Mouse (Mus musculus) adrenal gland, postnatal 4 days (tissue): ENCODE results near the gene Akap3. TPM values are rescaled to one million over a fixed set of nuclear protein-coding genes. Genes with fewer than 3 reads are reported as not detected.

ENCODE experiments used
- DNase-seq, 2 experiments: peaks; one replicate each; pipeline ENCODE4 v3.0.0; 2021 to 2022; ENCODE audit warnings: low spot score in 2 of 2, mixed read lengths in 2 of 2
- long read RNA-seq, 2 experiments: library from polyadenylated mRNA; stranded (forward); transcript quantifications; one replicate each; pipeline ENCODE4 v2.0.0; 2021
- total RNA-seq, 2 experiments: library from RNA; stranded (reverse); gene quantifications; 2 replicates each; pipeline ENCODE4 v1.2.3; 2021

Akap3 gene
- not detected for total RNA-seq
- long read RNA-seq, experiment 1 = 0 reads
- long read RNA-seq, experiment 2, partial matches to known transcripts = 0 of 1 reads
- long read RNA-seq, experiment 2, other reads (novel, unspliced or antisense) = 0 of 1 reads

DNA sequence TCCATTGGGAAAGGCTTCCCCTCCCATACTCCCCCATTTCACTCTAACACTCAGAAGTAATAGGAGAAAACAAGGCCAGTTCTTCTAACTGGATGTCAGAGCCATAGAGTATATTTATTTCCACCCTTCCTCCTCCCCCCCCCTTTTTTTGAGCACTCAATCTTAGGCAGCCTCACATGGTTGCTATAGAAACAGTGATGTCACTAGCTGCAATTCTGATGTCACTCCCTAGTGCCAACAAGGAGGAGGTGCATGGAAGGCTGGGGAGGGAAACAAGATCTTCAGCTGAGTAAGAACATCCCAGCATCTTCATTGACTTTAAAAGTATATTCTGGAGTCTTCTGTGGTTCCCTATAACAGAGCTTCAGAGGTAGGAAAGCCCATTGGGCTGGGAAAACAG lies at the start of gene Akap3:
Gene Akap3 (plus strand): TSS at position 218 of the 400 bp plus-strand sequence.
- DNase-seq = no peak

DNA sequence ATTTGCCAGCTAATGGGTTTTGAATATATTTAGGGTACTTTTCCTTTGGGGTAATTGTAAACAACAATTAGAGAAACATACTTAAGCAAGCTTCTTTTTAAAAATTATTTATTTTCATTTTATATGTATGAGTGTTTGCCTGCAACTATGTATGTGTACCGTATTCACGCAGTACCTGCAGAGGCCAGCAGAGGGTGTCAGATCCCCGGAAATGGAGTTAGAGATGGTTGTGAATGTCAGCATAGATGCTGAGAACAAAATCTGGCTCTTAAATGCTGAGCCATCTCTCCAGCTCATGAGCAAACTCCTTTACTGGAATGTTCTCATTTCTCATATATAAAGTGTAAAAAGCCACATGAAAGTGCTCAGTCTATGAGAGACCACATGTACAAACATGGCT lies 46.1 kb upstream of the Akap3 start:
- no peak for DNase-seq

DNA sequence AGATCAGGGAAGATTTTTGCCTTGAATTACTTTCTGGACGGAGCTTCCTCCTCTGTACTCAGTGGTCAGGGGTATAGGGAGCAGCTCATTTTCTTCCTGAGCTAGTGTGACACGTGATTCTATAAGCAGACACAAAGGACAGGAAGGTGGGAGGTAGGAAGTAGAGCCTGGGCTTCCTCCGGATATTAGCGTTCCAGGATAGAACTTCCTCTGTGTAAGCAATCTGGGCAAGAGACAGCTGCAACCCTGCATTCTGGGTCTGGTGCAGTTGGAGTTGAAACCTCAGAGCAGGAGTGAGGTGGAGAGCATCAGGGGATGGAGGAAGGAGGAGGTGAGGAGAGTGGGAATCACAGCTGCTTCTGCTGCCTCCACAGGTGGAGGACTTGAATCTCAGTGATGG lies 44.8 kb upstream of the Akap3 start:
- no peak for DNase-seq

DNA sequence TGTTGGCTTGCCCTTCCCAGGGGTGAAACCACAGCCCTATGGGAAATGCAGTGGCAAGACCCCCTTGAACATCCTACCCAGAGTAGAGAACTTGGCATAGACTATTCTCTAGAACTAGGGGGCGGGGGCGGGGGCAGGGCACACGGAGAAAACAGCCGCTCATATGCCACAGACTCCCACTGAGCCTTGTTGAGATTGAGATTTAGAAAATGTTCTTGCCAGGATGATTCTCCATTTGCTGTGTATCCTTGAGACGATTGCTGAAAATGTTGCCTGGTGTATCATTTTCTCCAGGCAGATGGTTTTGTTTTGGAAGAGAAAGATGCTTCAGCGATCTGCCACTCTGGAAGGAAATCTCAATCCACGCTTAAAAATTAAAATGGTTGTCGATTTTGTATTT lies 44.3 kb upstream of the Akap3 start:
- no peak for DNase-seq

DNA sequence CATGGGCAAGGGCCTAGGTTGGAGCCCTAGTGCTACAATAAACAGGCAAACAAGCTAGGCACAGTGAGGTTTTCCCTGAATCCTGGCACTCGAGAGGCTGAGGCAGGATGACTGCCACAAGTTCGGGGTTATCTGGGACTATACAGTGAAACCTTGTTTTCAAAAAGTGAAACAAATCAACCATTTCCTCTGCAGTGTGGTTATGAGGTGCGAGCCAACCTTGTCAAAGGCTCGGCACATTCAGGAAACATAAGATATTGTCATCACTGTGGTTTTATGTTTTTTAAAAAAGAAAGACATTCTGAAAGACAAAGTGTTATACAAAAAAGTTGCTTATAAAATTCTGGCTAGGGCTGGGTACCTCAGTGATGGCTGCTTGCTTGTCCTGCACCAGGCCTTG lies 41.4 kb upstream of the Akap3 start:
- DNase-seq = no peak

DNA sequence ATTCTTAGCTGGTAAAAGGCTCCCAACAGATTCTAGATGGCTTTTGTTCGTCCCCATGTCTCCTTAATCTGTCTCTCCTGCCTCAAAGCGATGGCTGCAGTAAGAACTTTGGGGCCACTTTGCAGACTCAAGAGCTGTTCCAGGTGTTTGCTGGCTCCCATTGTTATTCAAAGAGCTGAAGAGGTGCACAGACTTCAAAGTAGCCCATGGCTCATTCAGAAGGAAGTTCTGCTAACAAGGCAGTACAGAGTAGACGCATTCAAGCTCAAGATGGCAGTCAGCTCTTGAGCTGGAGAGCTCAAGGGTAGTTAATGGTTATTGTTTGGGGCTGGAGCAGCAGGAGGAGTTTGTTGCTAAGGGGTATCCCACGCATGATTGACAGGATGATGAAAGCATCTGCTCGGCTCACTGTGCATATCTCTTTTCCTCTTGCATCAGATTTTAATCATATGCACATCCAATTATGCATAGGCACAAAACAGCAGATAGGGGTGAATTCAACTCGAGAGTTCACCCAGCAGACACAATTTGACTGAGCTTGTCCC lies 37.6 kb upstream of the Akap3 start:
- no peak for DNase-seq

DNA sequence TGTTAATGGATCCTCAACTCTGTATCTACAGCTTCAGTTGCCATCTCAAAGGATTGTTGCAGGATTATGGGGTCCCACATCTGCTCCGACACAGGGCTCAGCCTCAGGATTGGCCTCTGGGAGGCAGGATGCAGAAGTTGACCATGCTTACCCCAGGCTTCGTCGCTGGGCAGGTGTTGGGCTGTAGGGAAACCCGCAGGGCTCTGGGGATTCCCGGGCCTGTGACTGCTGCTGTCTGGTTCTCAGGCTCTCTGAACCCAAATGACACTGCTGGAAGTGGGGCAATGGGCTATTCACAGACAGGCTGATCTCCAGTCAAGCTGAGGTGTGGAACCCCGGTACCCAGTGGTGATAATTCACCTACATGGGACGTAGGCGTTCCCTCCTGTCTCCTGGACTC lies 36.6 kb upstream of the Akap3 start:
- no peak for DNase-seq

DNA sequence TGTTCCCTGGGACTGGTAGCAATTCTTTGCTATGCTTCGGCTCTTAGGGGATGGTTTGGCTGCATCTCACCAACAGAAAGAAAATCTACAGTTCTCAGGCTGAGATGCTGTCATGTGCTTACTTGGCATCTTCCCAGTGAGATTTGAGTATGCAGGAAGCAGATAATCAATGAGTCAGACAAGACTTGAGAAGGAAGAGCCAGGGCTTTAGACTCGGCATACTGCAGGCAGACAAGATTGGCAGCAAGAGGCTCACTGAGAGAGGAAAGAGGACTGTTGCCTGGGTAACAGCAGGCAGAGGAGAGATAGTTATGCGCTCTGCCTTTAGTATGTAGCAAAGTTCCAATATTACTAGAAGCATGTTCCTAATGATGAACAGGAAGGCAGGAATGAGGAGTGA lies 29.8 kb upstream of the Akap3 start:
- DNase-seq = no peak

DNA sequence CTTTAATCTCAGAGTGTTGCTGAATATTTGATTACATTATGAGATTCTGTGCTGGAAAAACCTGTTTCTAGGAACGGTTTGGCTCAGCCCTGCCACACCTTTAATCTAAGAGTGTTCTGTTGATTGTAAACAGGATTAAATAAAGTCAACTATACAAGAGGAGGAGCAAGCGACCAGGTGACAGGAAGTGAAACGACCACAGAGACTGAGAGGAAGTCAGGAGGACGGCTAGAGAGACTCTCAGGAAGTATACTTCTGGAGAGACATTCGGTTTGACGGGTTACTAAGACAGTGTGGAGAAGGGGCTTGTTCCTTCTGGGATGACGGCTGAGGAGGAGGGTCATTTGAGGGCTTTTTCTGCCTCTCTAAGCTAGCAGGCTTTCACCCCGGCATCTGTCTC lies 16.3 kb upstream of the Akap3 start:
- DNase-seq = no peak

DNA sequence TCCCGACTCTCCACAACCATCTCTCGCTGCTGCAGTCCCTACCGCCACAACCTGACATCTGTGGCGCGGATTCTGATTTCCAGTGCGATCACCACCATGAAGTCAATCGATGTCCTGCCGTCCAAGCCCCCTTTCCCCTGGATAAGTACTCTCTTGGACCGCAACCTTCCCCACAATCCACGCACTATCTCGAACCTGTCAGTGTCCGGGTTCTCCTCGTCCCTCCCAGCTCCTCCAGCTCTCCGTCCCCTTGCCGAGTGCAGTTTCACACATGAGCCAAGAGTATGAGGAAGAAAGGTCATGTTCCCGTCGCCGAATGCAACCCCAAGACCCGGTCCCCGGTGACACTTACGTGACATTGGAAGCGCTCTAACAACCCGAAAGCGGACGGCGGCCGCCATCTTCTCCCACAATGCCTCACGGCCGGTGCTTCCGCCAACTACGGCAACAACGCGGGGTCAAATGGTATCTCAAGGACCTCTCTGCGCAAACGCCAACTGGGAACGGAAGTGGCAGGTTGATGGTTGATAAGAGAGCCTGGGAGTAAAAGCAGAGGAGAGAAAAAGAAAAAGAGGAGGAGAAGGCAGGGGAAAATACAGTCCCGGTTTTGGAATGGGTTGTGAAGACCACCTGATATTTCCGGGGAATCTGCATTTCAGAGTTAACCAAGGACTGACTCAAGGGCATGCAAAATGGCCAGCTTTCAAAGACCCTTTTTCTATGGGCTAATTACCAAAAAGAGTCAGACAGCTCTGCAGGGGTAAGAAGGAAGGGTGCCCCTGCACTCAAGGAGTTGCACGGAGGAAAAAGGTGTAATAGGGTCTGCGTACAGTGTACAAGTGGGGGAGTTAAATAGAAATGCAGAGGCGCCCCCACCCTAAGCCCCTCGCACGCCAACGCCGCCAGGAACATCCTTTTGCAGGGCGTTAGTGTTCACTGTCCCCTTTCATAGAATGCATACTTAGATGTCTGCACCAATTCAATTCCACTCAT lies 3.9 kb upstream of the Akap3 start, which contains the start of gene Ndufa9:
Gene Ndufa9 (minus strand): TSS at position 425 of the 993 bp plus-strand sequence.
- peak; percentile 90 to 94 for DNase-seq

DNA sequence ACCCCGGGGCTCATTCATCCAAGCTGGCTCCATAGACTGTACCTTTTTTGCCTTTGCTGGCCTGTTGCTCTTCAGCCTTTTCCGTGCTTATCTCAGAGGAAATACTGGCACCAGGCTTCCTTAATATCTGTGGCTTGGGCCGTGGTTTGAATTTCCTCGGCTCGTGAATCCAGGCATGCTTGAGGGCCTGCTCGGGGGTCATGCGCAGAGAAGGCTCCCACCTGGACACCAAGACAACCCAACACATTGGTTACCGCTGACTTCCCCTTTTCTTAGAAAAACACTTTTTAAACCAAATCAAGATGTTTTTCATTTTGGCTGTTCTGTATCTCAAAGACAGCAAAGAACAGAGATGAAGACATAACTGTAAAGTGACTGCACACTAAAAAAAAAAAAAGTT lies 24.2 kb downstream of the Akap3 start:
- no peak for DNase-seq

DNA sequence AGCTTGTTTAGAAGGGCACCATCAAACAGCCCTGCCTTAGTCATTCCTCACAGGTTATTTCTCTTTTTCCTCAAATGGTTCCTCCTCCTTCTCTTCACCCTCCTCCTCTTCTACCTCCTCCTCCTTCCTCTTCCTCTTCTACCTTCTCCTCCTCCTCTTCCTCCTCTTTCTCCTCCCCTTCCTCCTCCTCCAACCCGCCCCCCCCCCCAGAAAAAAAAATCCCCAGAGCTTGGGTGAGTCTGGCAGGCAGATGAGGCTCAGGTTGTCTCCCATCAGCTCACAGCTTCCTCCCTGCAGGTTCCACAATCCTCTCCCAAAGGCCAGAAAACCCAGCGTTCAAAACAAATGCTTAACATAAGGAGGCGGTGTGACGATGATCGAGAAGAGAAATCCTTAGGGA lies 54.5 kb downstream of the Akap3 start:
- DNase-seq = no peak

DNA sequence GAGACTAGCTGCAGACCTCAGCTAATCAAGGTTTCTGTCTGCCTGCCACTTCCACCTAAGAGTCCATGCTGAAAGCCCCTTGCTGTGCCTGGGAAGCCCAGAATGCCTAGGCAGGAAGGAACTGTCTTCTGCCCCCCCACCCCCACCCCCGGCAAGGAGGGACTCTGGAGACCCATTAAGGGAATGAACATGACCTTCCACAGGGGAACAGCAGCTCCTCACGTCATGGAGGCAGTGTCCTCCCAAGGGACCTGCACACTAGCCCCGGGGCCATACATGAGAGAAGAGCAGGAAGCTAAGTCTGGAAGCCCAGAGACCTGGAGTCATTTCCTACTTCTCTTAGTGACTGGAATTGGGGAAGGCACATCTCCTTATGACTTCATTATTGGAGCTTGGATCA lies 55.0 kb downstream of the Akap3 start:
- DNase-seq = no peak

DNA sequence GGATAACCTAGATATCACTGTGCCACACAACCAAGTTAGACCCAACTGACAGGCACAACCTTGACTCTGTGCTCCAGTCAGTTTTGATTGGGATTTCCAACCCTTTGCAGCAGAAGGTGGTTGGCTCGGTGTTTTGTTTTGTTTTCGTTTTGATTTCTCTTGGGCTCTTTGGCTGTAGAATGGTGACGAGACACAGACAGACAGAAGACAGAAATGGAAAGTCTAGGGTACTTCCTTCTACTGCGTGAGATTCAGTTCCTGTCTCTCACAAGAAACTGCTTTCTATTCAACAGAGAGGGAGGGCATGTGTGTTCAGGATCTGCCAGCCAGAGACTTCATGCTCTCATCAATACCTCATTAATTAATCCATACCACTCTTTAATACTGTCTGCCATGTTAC lies 57.8 kb downstream of the Akap3 start:
- DNase-seq = no peak

DNA sequence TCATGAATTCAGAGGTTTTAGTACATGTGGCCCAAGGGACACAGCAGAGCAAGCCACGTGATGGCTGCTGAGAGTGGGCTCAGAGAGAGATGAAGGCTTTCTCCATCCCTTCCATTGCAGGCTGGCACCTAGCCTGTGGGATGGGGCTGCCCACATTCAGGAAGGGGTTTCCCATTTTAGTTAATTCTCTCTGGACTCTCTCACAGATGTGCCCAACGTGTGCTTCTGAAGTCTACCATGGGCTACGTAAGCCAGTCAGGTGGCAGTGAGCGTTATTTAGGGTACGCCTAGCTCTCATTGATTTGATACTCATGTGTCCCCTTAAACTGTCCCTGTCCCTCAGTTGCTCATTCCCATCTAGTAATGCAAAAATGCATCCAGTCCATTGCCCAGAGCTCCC lies 62.0 kb downstream of the Akap3 start:
- no peak for DNase-seq

DNA sequence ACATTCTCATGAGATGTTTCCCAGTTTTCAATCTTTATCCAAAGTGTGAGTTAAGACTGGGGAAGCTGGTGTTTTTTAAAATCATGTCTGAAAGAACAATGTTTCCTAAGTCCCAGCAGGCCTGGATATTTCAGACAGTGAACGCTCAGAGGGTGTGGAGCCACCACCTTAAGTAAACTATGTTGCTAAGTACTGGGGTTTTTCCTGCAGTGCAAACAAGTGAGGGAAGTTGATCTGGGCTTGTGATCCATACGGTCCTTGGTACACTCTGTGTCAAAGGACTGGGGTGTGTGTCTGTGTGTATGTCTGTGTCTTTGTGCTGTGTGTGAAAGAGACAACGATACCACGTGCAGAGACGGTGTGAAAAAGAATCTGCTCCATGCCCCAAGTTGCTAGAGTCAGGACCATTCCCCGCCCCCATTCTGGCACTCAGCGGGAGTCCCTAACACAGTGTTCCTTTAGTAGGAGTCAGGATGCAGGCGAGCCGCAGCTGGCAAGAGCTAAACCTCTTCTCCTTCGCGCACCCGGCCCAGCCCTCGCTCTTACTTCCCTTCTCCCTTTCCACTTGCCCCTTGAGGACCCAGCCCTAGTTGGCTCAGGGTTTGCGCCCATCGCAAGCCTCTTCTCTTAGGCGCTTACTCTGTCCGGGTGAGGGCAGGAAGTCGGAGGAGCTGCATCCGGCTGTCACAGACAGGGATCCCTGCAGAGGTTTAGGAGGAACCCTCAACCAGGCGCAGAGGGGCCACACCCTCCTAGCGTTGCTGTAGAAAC lies 68.4 kb downstream of the Akap3 start, which contains the start of gene Dyrk4:
Gene Dyrk4 (minus strand): TSS at position 729 of the 771 bp plus-strand sequence.
- DNase-seq = no peak

Other genes with a start within 250 kb of the Akap3 start
- 1 to 10 TPM; 2.8 to 3.5 TPM for gene Kcna1, start 206.7 kb upstream of the Akap3 start, total RNA-seq
- 1 to 10 TPM; 7.3 to 7.6 TPM for gene Kcna6, start 112.4 kb upstream of the Akap3 start, total RNA-seq
- 100 to 1,000 TPM; 176 to 196 TPM for gene Ndufa9, start 4.0 kb upstream of the Akap3 start, total RNA-seq
- not detected for gene Dyrk4, start 68.7 kb downstream of the Akap3 start, total RNA-seq
- 10 to 100 TPM; 18.5 to 19.7 TPM for gene Rad51ap1, start 86.5 kb downstream of the Akap3 start, total RNA-seq
- gene D6Wsu163e, start 86.9 kb downstream of the Akap3 start, total RNA-seq = 10 to 100 TPM; 20.6 to 23.3 TPM
- gene Fgf6, start 162.5 kb downstream of the Akap3 start, total RNA-seq = under 1 TPM; 0.11 to 0.68 TPM
- not detected for gene Fgf23, start 219.8 kb downstream of the Akap3 start, total RNA-seq